ENCODE assay signal across 8 mouse cellular contexts in the genomic region with DNA sequence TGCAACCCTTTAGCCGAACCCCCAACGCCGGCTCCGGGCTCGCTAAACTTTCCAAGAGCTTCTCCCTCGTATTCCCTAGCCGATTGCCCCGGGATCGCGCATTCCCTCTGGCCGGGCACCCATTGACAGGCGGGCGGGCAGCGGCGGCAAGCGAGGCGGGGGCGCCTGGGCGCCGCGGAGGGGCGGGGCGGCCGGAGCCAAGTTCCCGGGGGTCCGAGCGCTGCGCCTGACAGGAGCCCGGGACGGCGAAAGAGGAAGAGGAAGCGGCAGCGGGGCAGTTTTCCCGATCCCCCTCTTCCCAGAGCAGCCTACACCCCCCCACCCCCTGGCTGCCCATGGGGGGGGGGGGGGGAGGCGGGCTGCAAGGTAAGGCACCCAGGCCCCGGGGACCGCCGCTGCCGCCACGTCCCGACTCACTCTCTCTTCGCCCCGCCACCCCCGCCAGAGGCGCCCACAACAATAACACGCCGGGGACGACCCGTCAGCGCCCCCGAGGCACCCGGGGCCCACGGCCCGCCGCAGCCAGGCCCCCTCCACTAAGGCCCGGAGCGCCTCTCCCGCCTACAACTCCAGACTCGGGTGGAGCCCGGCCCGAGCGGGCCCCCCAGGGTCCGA. TPM values are rescaled to one million over a fixed set of nuclear protein-coding genes. Genes with fewer than 3 reads are reported as not detected.
DNase-seq lines count a peak whose midpoint lies in the region; ATAC-seq and TF ChIP-seq lines count a peak whose summit lies in the region.

No protein-coding gene starts in this region.

- H3K27me3 ChIP-seq in heart, embryonic 11.5 days (ENCODE audit: control insufficient read depth, insufficient read depth, low read length): no peaks in the 10 kb centered on the region
- no peaks in the 10 kb centered on the region for H3K27me3 ChIP-seq in kidney, embryonic 16.5 days (ENCODE audit: insufficient read depth, low read length)
- no peaks in the 10 kb centered on the region for H3K27me3 ChIP-seq in liver, postnatal 0 days (ENCODE audit: insufficient read depth, low read length)
- H3K27me3 ChIP-seq in neural tube, embryonic 15.5 days (replicated peaks): no peaks in the 10 kb centered on the region
- H3K27me3 ChIP-seq in thymus, adult 2 months (ENCODE audit: control insufficient read depth, insufficient read depth, low read length): no peaks in the 10 kb centered on the region

- H3K4me2 ChIP-seq in heart, embryonic 11.5 days: peak overlapping the region; percentile 80
- peak overlapping the region; percentile 70 for H3K4me2 ChIP-seq in kidney, embryonic 16.5 days (replicated peaks; ENCODE audit: low read depth, low read length)
- H3K4me2 ChIP-seq in liver, postnatal 0 days (ENCODE audit: low read depth, low read length): peak overlapping the region; percentile 94
- H3K4me2 ChIP-seq in neural tube, embryonic 15.5 days: peak overlapping the region; percentile 63

- peak; percentile 33 for DNase-seq in left cerebral cortex, adult 11 months (ENCODE audit: low spot score)
- DNase-seq in left cerebral cortex, adult 8-10 months (ENCODE audit: low spot score in 2 of 2): no peak
- DNase-seq in cerebellum, postnatal 36 days: peak; percentile 23 to 25
- peak; percentile 66 for DNase-seq in liver, postnatal 0 days
- peak; percentile 79 for DNase-seq in thymus, adult 2 months

- no peak for TF ChIP-seq POLR2A in thymus, adult 2 months (IDR thresholded peaks at IDR 0.05; ENCODE audit: control insufficient read depth, extremely low read depth, insufficient read depth, low read length, poor library complexity)

- H3K9ac ChIP-seq in heart, embryonic 11.5 days (ENCODE audit: low read depth, low read length): peak overlapping the region; percentile 92
- peak overlapping the region; percentile 95 for H3K9ac ChIP-seq in kidney, embryonic 16.5 days (replicated peaks; ENCODE audit: low read length)
- H3K9ac ChIP-seq in liver, postnatal 0 days (replicated peaks): peak overlapping the region; percentile 97
- H3K9ac ChIP-seq in neural tube, embryonic 15.5 days (replicated peaks): peak overlapping the region; percentile 85

- H3K27ac ChIP-seq in heart, embryonic 11.5 days (ENCODE audit: low read depth, low read length): peak overlapping the region; percentile 93
- peak overlapping the region; percentile 97 for H3K27ac ChIP-seq in kidney, embryonic 16.5 days (ENCODE audit: low read length)
- H3K27ac ChIP-seq in liver, postnatal 0 days (ENCODE audit: low read depth): peak overlapping the region; percentile 96
- H3K27ac ChIP-seq in neural tube, embryonic 15.5 days (replicated peaks): peak overlapping the region; percentile 96
- peak overlapping the region; percentile 65; the same call in 1 of the 2 replicates for H3K27ac ChIP-seq in thymus, adult 2 months (ENCODE audit: control insufficient read depth, insufficient read depth, low read length)

- no peaks in the 10 kb centered on the region for H3K9me3 ChIP-seq in heart, embryonic 11.5 days (replicated peaks; ENCODE audit: control insufficient read depth, low read length)
- 0 out of 2 replicates have a peak, but pooled peaks cover under 1% of the 10 kb centered on the region for H3K9me3 ChIP-seq in kidney, embryonic 16.5 days (ENCODE audit: low read length)
- H3K9me3 ChIP-seq in liver, postnatal 0 days (ENCODE audit: low read length): no peaks in the 10 kb centered on the region
- H3K9me3 ChIP-seq in neural tube, embryonic 15.5 days (replicated peaks): no peaks in the 10 kb centered on the region; the same call in 1 of the 2 replicates

- ATAC-seq in heart, embryonic 11.5 days (replicated peaks; ENCODE audit: insufficient number of reproducible peaks, low FRiP score, low TSS enrichment): peak; percentile 79
- ATAC-seq in kidney, embryonic 16.5 days (ENCODE audit: low FRiP score, low TSS enrichment): peak; percentile 82
- ATAC-seq in liver, postnatal 0 days: peak; percentile 62
- ATAC-seq in neural tube, embryonic 15.5 days (ENCODE audit: low FRiP score): peak; percentile 80

- WGBS in heart, embryonic 11.5 days (ENCODE audit: insufficient replicate concordance): 1% methylated on average over 43 of the region's 63 CpGs
- under 1% methylated on average over 26 of the region's 63 CpGs for WGBS in kidney, embryonic 16.5 days
- 0% methylated on average over 49 of the region's 63 CpGs for WGBS in liver, postnatal 0 days (ENCODE audit: insufficient replicate concordance)
- 0% methylated on average over 45 of the region's 63 CpGs for WGBS in neural tube, embryonic 15.5 days
- WGBS in thymus, adult 2 months: under 1% methylated on average over 61 of the region's 63 CpGs

- TF ChIP-seq EP300 in liver, postnatal 0 days (IDR thresholded peaks at IDR 0.05; ENCODE audit: low read depth): no peak

- H3K4me3 ChIP-seq in heart, embryonic 11.5 days (ENCODE audit: low read depth, low read length): peak overlapping the region; percentile 85
- peak overlapping the region; percentile 81 for H3K4me3 ChIP-seq in kidney, embryonic 16.5 days (ENCODE audit: low read length)
- H3K4me3 ChIP-seq in liver, postnatal 0 days (ENCODE audit: low read depth, low read length): peak overlapping the region; percentile 91
- peak overlapping the region; percentile 75 for H3K4me3 ChIP-seq in neural tube, embryonic 15.5 days (replicated peaks)
- peak overlapping the region; percentile 79 for H3K4me3 ChIP-seq in thymus, adult 2 months (ENCODE audit: control insufficient read depth, insufficient read depth, low read length)

- peaks cover 8% of the 10 kb centered on the region for H3K4me1 ChIP-seq in heart, embryonic 11.5 days (ENCODE audit: control insufficient read depth, insufficient read depth, low read length)
- H3K4me1 ChIP-seq in kidney, embryonic 16.5 days (ENCODE audit: insufficient read depth, low read length): peaks cover 17% of the 10 kb centered on the region
- peaks cover 11% of the 10 kb centered on the region for H3K4me1 ChIP-seq in liver, postnatal 0 days (ENCODE audit: insufficient read depth)
- H3K4me1 ChIP-seq in neural tube, embryonic 15.5 days: peaks cover 27% of the 10 kb centered on the region
- peaks cover 7% of the 10 kb centered on the region for H3K4me1 ChIP-seq in thymus, adult 2 months (replicated peaks; ENCODE audit: control insufficient read depth, insufficient read depth, low read length)

- TF ChIP-seq CTCF in liver, postnatal 0 days (IDR thresholded peaks at IDR 0.05; ENCODE audit: low read depth): 0 out of 2 replicates have a peak, but pooled peaks have one; percentile 9
- no peak for TF ChIP-seq CTCF in thymus, adult 2 months (IDR thresholded peaks at IDR 0.05; ENCODE audit: borderline replicate concordance, control insufficient read depth, extremely low read depth, insufficient read depth, low read length, poor library complexity)

- no peaks in the 10 kb centered on the region for H3K36me3 ChIP-seq in heart, embryonic 11.5 days (ENCODE audit: control insufficient read depth, insufficient read depth, low read length)
- no peaks in the 10 kb centered on the region for H3K36me3 ChIP-seq in kidney, embryonic 16.5 days (ENCODE audit: insufficient read depth, low read length)
- no peaks in the 10 kb centered on the region for H3K36me3 ChIP-seq in liver, postnatal 0 days (replicated peaks; ENCODE audit: insufficient read depth, low read length)
- H3K36me3 ChIP-seq in neural tube, embryonic 15.5 days: no peaks in the 10 kb centered on the region
- H3K36me3 ChIP-seq in thymus, adult 2 months (ENCODE audit: control insufficient read depth, insufficient read depth, low read length): no peaks in the 10 kb centered on the region

RNA-seq across cellular contexts. Expression of gene Pias1, which starts 7.5 kb away (rescaled TPM):
- total RNA-seq in left cerebral cortex, adult 8-10 months (2022): 10 to 100 TPM; 61.7 to 74.7 (median 64.9) TPM
- 43.7 and 45.3 TPM in 2 replicates for polyA plus RNA-seq in heart, embryonic 11.5 days (2014; fragmentation: Nextera tagmentation; extraction: Ambion mirVana)
- 58.2 and 63.7 TPM in 2 replicates for polyA plus RNA-seq in kidney, embryonic 16.5 days (2015; fragmentation: Nextera tagmentation; extraction: Ambion mirVana)
- polyA plus RNA-seq in liver, postnatal 0 days (2015; fragmentation: Nextera tagmentation; extraction: Ambion mirVana): 19.5 and 20.9 TPM in 2 replicates
- 51.7 and 56.2 TPM in 2 replicates for polyA plus RNA-seq in neural tube, embryonic 15.5 days (2015; fragmentation: Nextera tagmentation; extraction: Ambion mirVana)
- 60.9 and 64.3 TPM in 2 replicates for polyA plus RNA-seq in thymus, adult 2 months (2012; rRNA removed)

Comparison
In these comparisons a context has a peak if more than half of its experiments do, and no peak if none do; other contexts are left out.
1. DNase-seq: peak in left cerebral cortex, adult 11 months (single experiment), cerebellum, postnatal 36 days (2 of 2), liver, postnatal 0 days (single experiment) and thymus, adult 2 months (single experiment); none in left cerebral cortex, adult 8-10 months (0 of 2).
2. Peak in every context shown above with its lines, with median percentiles within 50 percentile points of each other: ATAC-seq, H3K27ac ChIP-seq, H3K4me2 ChIP-seq, H3K4me3 ChIP-seq and H3K9ac ChIP-seq.